Mouse (Mus musculus) hindbrain, embryonic 16.5 days (tissue): ENCODE measurements around the gene Atp6v0b. TPM values are rescaled to one million over a fixed set of nuclear protein-coding genes. Genes with fewer than 3 reads are reported as not detected.

Experiments used
- ATAC-seq: fragments of 200-750 bp; cut with Nextera tagmentation; 2 replicates; pipeline ENCODE4 v1.8.0; 2017; ENCODE audit warnings: moderate TSS enrichment, moderate library complexity
- H3K27ac ChIP-seq: fragments of 300-500 bp; sonication (generic); 2 replicates; pipeline ENCODE4 v1.5.1; 2014; ENCODE audit warnings: low read depth, mild to moderate bottlenecking, control low read depth, low read length, moderate library complexity
- H3K27me3 ChIP-seq: fragments of 300-500 bp; sonication (generic); replicated peaks from 2 replicates; pipeline ENCODE4 v1.6.1; 2014; ENCODE audit warnings: low read length; ENCODE audit not compliant: control insufficient read depth, insufficient read depth
- H3K36me3 ChIP-seq: fragments of 300-500 bp; sonication (generic); 2 replicates; pipeline ENCODE4 v1.6.1; 2014; ENCODE audit warnings: mild to moderate bottlenecking, low read length, moderate library complexity, mixed read lengths; ENCODE audit not compliant: control insufficient read depth, insufficient read depth
- H3K4me1 ChIP-seq: fragments of 300-500 bp; sonication (generic); 2 replicates; pipeline ENCODE4 v1.6.1; 2014; ENCODE audit warnings: low read depth, low read length; ENCODE audit not compliant: control insufficient read depth, insufficient read depth
- H3K4me2 ChIP-seq: fragments of 300-500 bp; sonication (generic); 2 replicates; pipeline ENCODE4 v1.6.1; 2014; ENCODE audit warnings: mild to moderate bottlenecking, low read length, control low read depth, moderate library complexity
- H3K4me3 ChIP-seq: fragments of 300-500 bp; sonication (generic); 2 replicates; pipeline ENCODE4 v1.5.1; 2014; ENCODE audit warnings: mild to moderate bottlenecking, low read length, control low read depth, moderate library complexity
- H3K9ac ChIP-seq: fragments of 300-500 bp; sonication (generic); 2 replicates; pipeline ENCODE4 v1.6.1; 2014; ENCODE audit warnings: low read depth, mild to moderate bottlenecking, control low read depth, low read length, moderate library complexity
- H3K9me3 ChIP-seq: fragments of 300-500 bp; sonication (generic); 2 replicates; pipeline ENCODE4 v1.6.1; 2014; ENCODE audit warnings: mild to moderate bottlenecking, low read length, moderate library complexity; ENCODE audit not compliant: control insufficient read depth
- WGBS: fragments of 180-500 bp; shearing (Covaris S2); extraction: QIAGEN DNeasy Blood & Tissue Kit; methylation state at CpG from one replicate; pipeline ENCODE4 v1.1.7; 2014; 5-methylcytosine and 5-hydroxymethylcytosine counted together
- polyA plus RNA-seq: library from polyadenylated mRNA; unstranded; fragments of >200 nt; fragmentation: Nextera tagmentation; extraction: Ambion mirVana; gene quantifications from 2 replicates; pipeline ENCODE4 v1.2.1, GENCODE M21; 2015

Gene Atp6v0b
- polyA plus RNA-seq, 1 experiment from 2014 or later = 701 TPM

- no peaks in the 10 kb centered on the region for H3K27me3 ChIP-seq
- peaks cover 47% of the 10 kb centered on the region for H3K4me1 ChIP-seq
- peaks cover 6% of the 10 kb centered on the region; the same call in 1 of the 2 replicates for H3K36me3 ChIP-seq
- H3K4me2 ChIP-seq = peak overlapping the region; percentile 83
- WGBS = 14% methylated on average over 8 of the region's 8 CpGs
- peak overlapping the region; percentile 59 for H3K4me3 ChIP-seq
- no peak overlapping the region for H3K27ac ChIP-seq
- H3K9me3 ChIP-seq = no peaks in the 10 kb centered on the region
- H3K9ac ChIP-seq = peak overlapping the region; percentile 80
- peak; percentile 1; the same call in 1 of the 2 replicates for ATAC-seq
These were observed 26.9 kb upstream of the Atp6v0b start for GRCm38 (mm10) chr4:117914031-117914430.

GRCm38 (mm10) chr4:117913421-117913820 lies 26.3 kb upstream of the Atp6v0b start:
- no peaks in the 10 kb centered on the region for H3K27me3 ChIP-seq
- 32% methylated on average over 3 of the region's 3 CpGs for WGBS
- no peak overlapping the region for H3K27ac ChIP-seq
- H3K4me3 ChIP-seq = peak overlapping the region; percentile 59
- H3K9me3 ChIP-seq = no peaks in the 10 kb centered on the region
- H3K9ac ChIP-seq = peak overlapping the region; percentile 80
- peaks cover 6% of the 10 kb centered on the region; the same call in 1 of the 2 replicates for H3K36me3 ChIP-seq
- no peak for ATAC-seq
- H3K4me2 ChIP-seq = peak overlapping the region; percentile 83
- H3K4me1 ChIP-seq = peaks cover 53% of the 10 kb centered on the region

- Histone ChIP-seq H3K9ac (peak overlapping the region; percentile 15; the same call in 1 of the 2 replicates), H3K4me3 (peak overlapping the region; percentile 59), H3K9me3 (no peaks in the 10 kb centered on the region), H3K4me2 (peak overlapping the region; percentile 83), H3K27ac (no peak overlapping the region), H3K36me3 (peaks cover 6% of the 10 kb centered on the region; the same call in 1 of the 2 replicates), H3K27me3 (no peaks in the 10 kb centered on the region), H3K4me1 (peaks cover 59% of the 10 kb centered on the region)
- 57% methylated on average over 7 of the region's 7 CpGs for WGBS
- no peak for ATAC-seq
These were observed 25.6 kb upstream of the Atp6v0b start for GRCm38 (mm10) chr4:117912685-117913273.

- 84% methylated on average over 13 of the region's 13 CpGs for WGBS
- no peak for ATAC-seq
- no peak overlapping the region for H3K4me3 ChIP-seq
- H3K9me3 ChIP-seq = no peaks in the 10 kb centered on the region
- no peaks in the 10 kb centered on the region for H3K27me3 ChIP-seq
- H3K36me3 ChIP-seq = peaks cover 6% of the 10 kb centered on the region; the same call in 1 of the 2 replicates
- no peak overlapping the region for H3K27ac ChIP-seq
- H3K9ac ChIP-seq = peak overlapping the region; percentile 15; the same call in 1 of the 2 replicates
- peaks cover 62% of the 10 kb centered on the region for H3K4me1 ChIP-seq
- peak overlapping the region; percentile 83; the same call in 1 of the 2 replicates for H3K4me2 ChIP-seq
These were observed 25.0 kb upstream of the Atp6v0b start for GRCm38 (mm10) chr4:117912131-117912561.

- Histone ChIP-seq H3K4me1 (peaks cover 53% of the 10 kb centered on the region), H3K27me3 (no peaks in the 10 kb centered on the region), H3K4me3 (peak overlapping the region; percentile 12; the same call in 1 of the 2 replicates), H3K9ac (peak overlapping the region; percentile 2; the same call in 1 of the 2 replicates), H3K27ac (peak overlapping the region; percentile 44), H3K4me2 (peak overlapping the region; percentile 35), H3K9me3 (no peaks in the 10 kb centered on the region), H3K36me3 (peaks cover 15% of the 10 kb centered on the region)
- ATAC-seq = peak; percentile 88
- WGBS = 34% methylated on average over 8 of the region's 8 CpGs
These were observed 21.8 kb upstream of the Atp6v0b start for GRCm38 (mm10) chr4:117908834-117909453.

GRCm38 (mm10) chr4:117906196-117906595 lies 19.1 kb upstream of the Atp6v0b start:
- ATAC-seq = no peak
- H3K4me3 ChIP-seq = no peak overlapping the region
- 88% methylated on average over 3 of the region's 3 CpGs for WGBS
- H3K36me3 ChIP-seq = peaks cover 34% of the 10 kb centered on the region
- H3K4me1 ChIP-seq = peaks cover 30% of the 10 kb centered on the region
- H3K27ac ChIP-seq = no peak overlapping the region
- H3K9ac ChIP-seq = no peak overlapping the region
- H3K9me3 ChIP-seq = no peaks in the 10 kb centered on the region
- no peak overlapping the region for H3K4me2 ChIP-seq
- no peaks in the 10 kb centered on the region for H3K27me3 ChIP-seq

- no peak overlapping the region for H3K9ac ChIP-seq
- ATAC-seq = no peak
- no peak overlapping the region for H3K4me3 ChIP-seq
- H3K36me3 ChIP-seq = peaks cover 48% of the 10 kb centered on the region
- no peaks in the 10 kb centered on the region for H3K27me3 ChIP-seq
- no peak overlapping the region for H3K27ac ChIP-seq
- H3K4me2 ChIP-seq = no peak overlapping the region
- 87% methylated on average over 8 of the region's 8 CpGs for WGBS
- H3K9me3 ChIP-seq = no peaks in the 10 kb centered on the region
- H3K4me1 ChIP-seq = peaks cover 23% of the 10 kb centered on the region
These were observed 17.6 kb upstream of the Atp6v0b start for GRCm38 (mm10) chr4:117904761-117905160.

GRCm38 (mm10) chr4:117904094-117904493 lies 17.0 kb upstream of the Atp6v0b start:
- 92% methylated on average over 10 of the region's 10 CpGs for WGBS
- H3K9ac ChIP-seq = no peak overlapping the region
- no peaks in the 10 kb centered on the region for H3K9me3 ChIP-seq
- no peak overlapping the region for H3K4me2 ChIP-seq
- H3K27ac ChIP-seq = no peak overlapping the region
- ATAC-seq = no peak
- H3K36me3 ChIP-seq = peaks cover 48% of the 10 kb centered on the region
- no peak overlapping the region for H3K4me3 ChIP-seq
- no peaks in the 10 kb centered on the region for H3K27me3 ChIP-seq
- peaks cover 16% of the 10 kb centered on the region for H3K4me1 ChIP-seq

- H3K4me2 ChIP-seq = no peak overlapping the region
- 93% methylated on average over 3 of the region's 3 CpGs for WGBS
- H3K4me1 ChIP-seq = no peaks in the 10 kb centered on the region
- H3K27me3 ChIP-seq = no peaks in the 10 kb centered on the region
- H3K9ac ChIP-seq = no peak overlapping the region
- no peak overlapping the region for H3K27ac ChIP-seq
- peaks cover 51% of the 10 kb centered on the region for H3K36me3 ChIP-seq
- no peak for ATAC-seq
- H3K4me3 ChIP-seq = no peak overlapping the region
- H3K9me3 ChIP-seq = no peaks in the 10 kb centered on the region
These were observed 11.0 kb upstream of the Atp6v0b start for GRCm38 (mm10) chr4:117898111-117898510.
